Mouse (Mus musculus) effector memory CD4-positive, alpha-beta T cell, adult 5 months (primary cell): Measurements from ENCODE around the gene Hba-a1. TPM values are rescaled to one million over a fixed set of nuclear protein-coding genes. Genes with fewer than 3 reads are reported as not detected.

Source experiments
- polyA plus RNA-seq: library from polyadenylated mRNA; unstranded; fragments of 100-300 nt; shearing (Covaris generic); gene quantifications from one replicate; pipeline ENCODE4 v1.2.1, GENCODE M21; 2017

The Hba-a1 gene
- not detected for polyA plus RNA-seq

DNA sequence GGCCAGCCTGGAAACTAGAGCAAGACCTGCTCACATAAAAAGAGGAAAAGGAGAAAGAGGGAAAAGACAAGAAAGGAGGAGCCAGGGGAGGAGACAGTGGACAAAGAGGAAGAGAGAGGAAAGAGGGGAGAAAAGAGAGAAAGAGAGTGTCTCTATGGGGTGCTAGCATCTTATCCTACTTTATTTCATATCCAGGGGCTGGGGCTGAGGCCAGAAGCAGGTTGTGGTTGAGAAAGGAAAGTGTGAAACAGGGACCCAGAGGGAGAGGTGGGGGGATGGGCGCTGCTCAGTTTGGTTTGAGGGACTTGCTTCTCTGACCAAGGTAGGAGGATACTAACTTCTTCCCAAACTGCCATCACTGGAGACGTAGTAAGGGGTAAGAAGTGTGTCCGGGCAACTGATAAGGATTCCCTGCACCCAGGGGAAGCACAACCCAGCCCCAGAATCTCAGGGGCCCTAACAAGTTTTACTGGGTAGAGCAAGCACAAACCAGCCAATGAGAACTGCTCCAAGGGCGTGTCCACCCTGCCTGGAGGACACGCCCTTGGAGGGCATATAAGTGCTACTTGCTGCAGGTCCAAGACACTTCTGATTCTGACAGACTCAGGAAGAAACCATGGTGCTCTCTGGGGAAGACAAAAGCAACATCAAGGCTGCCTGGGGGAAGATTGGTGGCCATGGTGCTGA, at the start of gene Hba-a1:
Gene Hba-a1 (plus strand): TSS at position 421 of the 687 bp plus-strand sequence.

DNA sequence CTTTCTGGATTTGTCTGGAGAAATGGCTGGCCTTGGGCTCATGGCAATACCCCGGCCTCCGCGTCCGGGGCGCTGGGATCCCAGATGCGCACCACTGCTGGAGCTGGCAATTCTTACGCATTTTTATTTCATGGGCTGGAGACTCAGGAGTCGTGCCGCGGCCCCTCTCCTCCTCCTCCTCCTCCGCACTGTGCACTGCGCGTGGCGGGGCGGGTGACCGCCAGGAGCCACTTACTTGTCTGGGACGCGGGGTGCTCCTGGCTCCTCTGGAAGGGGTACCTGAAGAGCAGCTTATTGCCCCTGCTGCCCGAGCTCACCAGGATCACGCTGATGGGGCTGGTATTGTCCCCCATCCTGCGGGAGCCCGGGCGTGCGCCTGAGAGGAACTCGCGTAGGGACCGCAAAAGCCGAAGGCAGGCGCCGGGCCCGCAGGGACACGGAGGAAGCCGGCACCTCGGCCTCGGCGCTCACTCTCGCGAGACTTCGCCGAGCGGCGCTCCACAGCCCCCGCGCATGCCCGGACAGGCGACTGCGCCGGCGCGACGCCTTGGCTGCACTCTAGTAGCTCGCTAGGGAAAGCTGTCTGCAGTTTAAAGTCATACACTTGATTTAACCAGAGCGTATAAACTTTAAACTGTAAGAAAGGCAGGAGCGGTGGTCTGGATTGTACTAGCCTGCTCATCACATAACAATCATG, 16.0 kb upstream of the Hba-a1 start, which contains the start of gene Nprl3:
Gene Nprl3 (minus strand): TSS at position 520 of the 697 bp plus-strand sequence.

DNA sequence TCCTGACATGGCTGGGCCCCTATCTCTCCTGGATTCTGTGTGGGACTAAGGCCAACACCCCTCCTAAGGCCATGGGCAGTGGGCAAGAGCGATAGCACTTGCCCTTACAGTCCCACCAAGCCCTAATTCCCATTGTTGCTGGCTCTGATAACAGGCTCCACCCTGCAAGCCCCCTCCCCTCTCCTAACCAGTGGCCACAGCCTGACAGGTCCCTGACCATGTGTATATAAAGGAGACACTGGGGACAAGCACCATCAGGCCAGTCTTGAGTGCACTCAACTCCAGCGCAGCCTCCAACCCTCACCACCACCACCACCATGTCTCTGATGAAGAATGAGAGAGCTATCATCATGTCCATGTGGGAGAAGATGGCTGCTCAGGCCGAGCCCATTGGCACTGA, 7.0 kb upstream of the Hba-a1 start, which contains the start of gene Hba-x:
Gene Hba-x (plus strand): TSS at position 54 of the 400 bp plus-strand sequence.

DNA sequence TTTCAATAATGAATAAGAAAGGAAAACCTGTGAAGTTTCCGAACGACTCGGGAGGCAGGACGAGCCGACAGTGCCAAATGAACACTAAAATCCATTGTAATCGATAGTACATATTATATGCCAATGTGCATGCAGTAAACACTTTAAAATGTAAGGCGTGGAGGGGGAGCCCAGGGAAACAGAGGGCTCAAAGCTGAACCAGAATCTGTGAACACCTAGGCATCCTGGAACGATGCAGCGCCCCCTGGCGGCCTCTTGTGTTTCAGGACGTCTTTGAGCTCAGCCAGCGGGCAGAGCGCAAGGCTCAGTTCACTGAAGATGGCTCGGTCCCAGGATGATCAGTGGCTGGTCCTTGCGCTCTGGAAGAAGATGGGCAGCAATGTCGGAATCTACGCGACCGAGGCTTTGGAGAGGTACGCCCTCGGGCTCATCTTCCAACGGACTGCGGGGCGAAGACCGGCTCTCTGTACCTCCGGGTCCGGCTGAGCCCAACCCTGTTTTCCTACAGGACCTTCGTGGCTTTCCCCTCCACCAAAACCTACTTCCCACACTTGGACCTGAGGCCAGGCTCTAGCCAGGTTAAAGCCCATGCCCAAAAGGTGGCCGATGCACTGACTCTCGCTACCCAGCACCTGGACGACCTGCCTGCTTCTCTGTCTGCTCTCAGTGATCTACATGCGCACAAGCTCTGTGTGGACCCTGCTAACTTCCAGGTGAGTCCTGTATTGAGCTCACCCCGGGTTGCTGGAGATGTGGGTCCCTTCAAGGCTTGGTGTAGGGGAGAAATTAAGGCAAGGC, 3.6 kb downstream of the Hba-a1 start, which contains the start of gene Hbq1b:
Gene Hbq1b (plus strand): TSS at position 271 of the 798 bp plus-strand sequence.

DNA sequence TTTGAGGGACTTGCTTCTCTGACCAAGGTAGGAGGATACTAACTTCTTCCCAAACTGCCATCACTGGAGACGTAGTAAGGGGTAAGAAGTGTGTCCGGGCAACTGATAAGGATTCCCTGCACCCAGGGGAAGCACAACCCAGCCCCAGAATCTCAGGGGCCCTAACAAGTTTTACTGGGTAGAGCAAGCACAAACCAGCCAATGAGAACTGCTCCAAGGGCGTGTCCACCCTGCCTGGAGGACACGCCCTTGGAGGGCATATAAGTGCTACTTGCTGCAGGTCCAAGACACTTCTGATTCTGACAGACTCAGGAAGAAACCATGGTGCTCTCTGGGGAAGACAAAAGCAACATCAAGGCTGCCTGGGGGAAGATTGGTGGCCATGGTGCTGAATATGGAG, 12.9 kb downstream of the Hba-a1 start, which contains the start of gene Hba-a2:
Gene Hba-a2 (plus strand): TSS at position 287 of the 400 bp plus-strand sequence.

DNA sequence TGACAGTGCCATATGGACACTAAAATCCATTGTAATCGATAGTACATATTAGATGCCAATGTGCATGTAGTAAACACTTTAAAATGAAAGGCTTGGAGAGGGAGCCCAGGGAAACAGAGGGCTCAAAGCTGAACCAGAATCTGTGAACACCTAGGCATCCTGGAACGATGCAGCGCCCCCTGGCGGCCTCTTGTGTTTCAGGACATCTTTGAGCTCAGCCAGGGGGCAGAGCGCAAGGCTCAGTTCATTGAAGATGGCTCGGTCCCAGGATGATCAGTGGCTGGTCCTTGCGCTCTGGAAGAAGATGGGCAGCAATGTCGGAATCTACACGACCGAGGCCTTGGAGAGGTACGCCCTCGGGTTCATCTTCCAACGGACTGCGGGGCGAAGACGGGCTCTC, 16.6 kb downstream of the Hba-a1 start, which contains the start of gene Hbq1a:
Gene Hbq1a (plus strand): TSS at position 205 of the 400 bp plus-strand sequence.

Other genes starting within 250 kb of the Hba-a1 start
- 4.8 TPM for gene Il9r, start 83.2 kb upstream of the Hba-a1 start, polyA plus RNA-seq
- 20.3 TPM for gene Snrnp25, start 78.1 kb upstream of the Hba-a1 start, polyA plus RNA-seq
- not detected for gene Rhbdf1, start 61.2 kb upstream of the Hba-a1 start, polyA plus RNA-seq
- 15.4 TPM for gene Mpg, start 57.0 kb upstream of the Hba-a1 start, polyA plus RNA-seq
- 47.4 TPM for gene Nprl3, start 15.8 kb upstream of the Hba-a1 start, polyA plus RNA-seq
- gene Hba-x, start 7.1 kb upstream of the Hba-a1 start, polyA plus RNA-seq = not detected
- not detected for gene Hbq1b, start 3.5 kb downstream of the Hba-a1 start, polyA plus RNA-seq
- gene Hba-a2, start 13.0 kb downstream of the Hba-a1 start, polyA plus RNA-seq = not detected
- not detected for gene Hbq1a, start 16.6 kb downstream of the Hba-a1 start, polyA plus RNA-seq
- gene Sh3pxd2b, start 64.3 kb downstream of the Hba-a1 start, polyA plus RNA-seq = not detected
- 8.5 TPM for gene Ubtd2, start 171.9 kb downstream of the Hba-a1 start, polyA plus RNA-seq
- 0.97 TPM for gene Efcab9, start 248.6 kb downstream of the Hba-a1 start, polyA plus RNA-seq
- 198 TPM for gene Stk10, start 249.8 kb downstream of the Hba-a1 start, polyA plus RNA-seq